Mouse (Mus musculus) cortical plate, adult 2 months (tissue): ENCODE data around the gene Prr13. TPM values are rescaled to one million over a fixed set of nuclear protein-coding genes. Genes with fewer than 3 reads are reported as not detected.
A peak's percentile ranks its signal among the peaks of the same experiment; 100 is the strongest.

Experiments used
- H3K27ac ChIP-seq: fragments of 200-500 bp; 2 replicates; pipeline ENCODE4 v1.5.1; 2012; ENCODE audit warnings: low read length, control low read depth, inconsistent platforms; ENCODE audit not compliant: insufficient read depth
- H3K4me1 ChIP-seq: fragments of 200-500 bp; 2 replicates; pipeline ENCODE4 v1.6.1; 2011; ENCODE audit warnings: low read length; ENCODE audit not compliant: control insufficient read depth, insufficient read depth
- H3K4me3 ChIP-seq: fragments of 200-500 bp; 2 replicates; pipeline ENCODE4 v1.5.1; 2011; ENCODE audit warnings: mild to moderate bottlenecking, low read length, control low read depth; ENCODE audit not compliant: insufficient read depth
- CTCF ChIP-seq: fragments of 200-500 bp; IDR thresholded peaks from 2 replicates; pipeline ENCODE4 v1.5.1; 2011; ENCODE audit warnings: mild to moderate bottlenecking, control low read depth, low read length; ENCODE audit not compliant: insufficient read depth; ENCODE audit errors: extremely low read depth
- POLR2A ChIP-seq: fragments of 200-500 bp; IDR thresholded peaks from 2 replicates; pipeline ENCODE4 v1.6.1; 2011; ENCODE audit warnings: mild to moderate bottlenecking, low read length, control low read depth; ENCODE audit not compliant: insufficient read depth; ENCODE audit errors: extremely low read depth
- polyA plus RNA-seq: library from polyadenylated mRNA; depleted of rRNA; stranded (reverse); fragments of >200 nt; gene quantifications from 2 replicates; pipeline ENCODE4 v1.2.3, GENCODE M21; 2012; rRNA removed

The Prr13 gene
- polyA plus RNA-seq, 1 experiment: 90.3 TPM

DNA sequence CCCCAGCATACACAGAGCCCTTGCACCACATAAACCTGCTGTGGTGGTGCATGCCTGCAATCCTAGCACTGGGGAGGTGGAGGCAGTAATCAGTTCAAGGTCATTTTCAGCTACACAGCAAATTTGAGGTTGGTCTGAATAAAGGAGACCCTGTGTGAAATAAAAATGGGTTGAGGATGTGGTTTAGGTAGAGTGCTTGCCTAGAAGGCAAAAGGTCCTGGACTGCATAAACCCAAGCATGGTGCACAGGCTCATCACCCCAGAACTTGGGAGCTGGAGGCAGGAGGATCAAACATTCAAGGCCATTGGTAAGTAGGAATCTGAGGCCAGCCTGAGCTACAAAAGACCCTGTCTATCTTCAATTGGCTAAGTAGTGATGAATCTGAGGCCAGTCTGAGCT lies 48.7 kb downstream of the Prr13 start:
- H3K27ac ChIP-seq: no peak overlapping the region
- H3K4me1 ChIP-seq: peaks cover 9% of the 10 kb centered on the region
- no peak for TF ChIP-seq POLR2A
- TF ChIP-seq CTCF: no peak
- no peak overlapping the region for H3K4me3 ChIP-seq

DNA sequence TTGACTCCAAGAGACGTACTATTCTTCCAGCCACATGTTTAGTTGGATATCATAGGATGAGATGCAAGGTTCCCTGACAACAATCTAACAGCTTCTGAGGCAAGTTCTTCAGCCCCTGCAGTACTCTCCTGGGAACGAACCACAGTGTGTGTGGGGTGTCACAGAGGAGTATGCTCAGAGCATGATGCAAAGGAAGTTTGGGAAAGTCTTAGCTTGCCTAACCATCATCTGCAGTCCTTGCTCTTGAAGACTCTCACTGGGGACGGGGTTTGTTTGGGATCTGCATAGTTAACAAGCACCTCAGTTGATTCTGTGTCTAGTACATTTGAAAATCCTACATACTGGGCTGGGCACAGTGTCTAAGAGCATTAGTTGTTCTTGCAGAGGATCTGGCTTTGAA lies 49.5 kb downstream of the Prr13 start:
- H3K27ac ChIP-seq: no peak overlapping the region
- peaks cover 9% of the 10 kb centered on the region for H3K4me1 ChIP-seq
- no peak for TF ChIP-seq CTCF
- TF ChIP-seq POLR2A: no peak
- no peak overlapping the region for H3K4me3 ChIP-seq

DNA sequence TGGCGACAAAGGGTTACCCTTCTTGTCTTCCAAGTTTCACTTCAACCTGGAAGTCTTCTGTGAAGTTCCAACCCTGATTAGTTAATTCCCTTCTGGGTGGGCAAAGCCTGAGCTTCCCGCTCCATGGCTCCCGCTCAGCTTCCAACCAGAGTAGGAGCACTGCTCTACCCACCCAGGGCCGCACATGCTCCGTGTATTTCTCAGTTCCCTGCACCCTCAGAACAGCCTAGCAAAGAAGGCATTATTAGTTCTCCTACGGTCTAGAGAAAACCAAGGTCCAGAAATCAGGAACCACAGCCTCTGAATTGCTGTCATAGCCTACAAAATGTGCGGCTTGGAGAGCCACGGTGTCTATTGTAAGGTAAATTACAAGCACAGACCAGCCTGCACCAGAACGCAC lies 51.3 kb downstream of the Prr13 start:
- TF ChIP-seq CTCF: no peak
- no peak for TF ChIP-seq POLR2A
- Histone ChIP-seq H3K4me1 (peaks cover 9% of the 10 kb centered on the region), H3K27ac (peak overlapping the region; percentile 51), H3K4me3 (peak overlapping the region; percentile 58)

DNA sequence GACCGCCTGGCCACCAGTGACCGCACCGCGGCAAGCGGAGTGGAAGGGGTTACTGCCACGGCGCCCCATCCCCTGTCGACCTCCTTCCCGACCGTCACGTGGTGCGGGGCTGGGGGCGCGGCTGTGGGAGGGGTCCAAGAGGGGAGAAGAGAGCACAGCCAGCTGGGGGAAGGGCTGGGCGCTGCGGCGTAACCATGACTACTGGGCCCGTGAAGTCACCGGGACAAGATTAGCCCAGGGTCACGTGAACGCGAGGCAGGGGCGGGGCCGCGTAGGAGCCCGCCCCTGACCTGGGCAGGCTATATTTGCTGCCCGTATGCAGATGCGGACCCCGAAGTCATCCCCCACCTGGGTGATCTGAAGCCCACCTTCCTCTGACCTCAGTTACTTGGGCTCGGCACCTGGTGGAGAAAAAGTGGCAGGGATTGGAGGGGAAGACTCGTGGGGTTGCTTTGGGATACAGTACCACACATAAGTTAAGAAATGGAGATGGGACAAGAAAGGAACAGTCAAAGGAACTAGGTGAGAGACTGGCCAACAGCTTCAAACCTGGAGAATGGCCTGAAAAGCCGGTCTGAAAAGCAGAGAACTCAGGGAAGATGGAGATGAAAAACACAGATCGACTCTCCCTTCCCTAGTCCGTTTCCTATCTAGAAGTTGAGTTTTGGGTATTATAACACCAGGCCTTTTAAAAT lies 51.9 kb downstream of the Prr13 start:
- Histone ChIP-seq H3K4me3 (peak overlapping the region; percentile 58), H3K27ac (peak overlapping the region; percentile 51), H3K4me1 (peaks cover 9% of the 10 kb centered on the region)
- TF ChIP-seq CTCF (no peak), POLR2A (0 out of 2 replicates have a peak, but pooled peaks have one; percentile 11)

DNA sequence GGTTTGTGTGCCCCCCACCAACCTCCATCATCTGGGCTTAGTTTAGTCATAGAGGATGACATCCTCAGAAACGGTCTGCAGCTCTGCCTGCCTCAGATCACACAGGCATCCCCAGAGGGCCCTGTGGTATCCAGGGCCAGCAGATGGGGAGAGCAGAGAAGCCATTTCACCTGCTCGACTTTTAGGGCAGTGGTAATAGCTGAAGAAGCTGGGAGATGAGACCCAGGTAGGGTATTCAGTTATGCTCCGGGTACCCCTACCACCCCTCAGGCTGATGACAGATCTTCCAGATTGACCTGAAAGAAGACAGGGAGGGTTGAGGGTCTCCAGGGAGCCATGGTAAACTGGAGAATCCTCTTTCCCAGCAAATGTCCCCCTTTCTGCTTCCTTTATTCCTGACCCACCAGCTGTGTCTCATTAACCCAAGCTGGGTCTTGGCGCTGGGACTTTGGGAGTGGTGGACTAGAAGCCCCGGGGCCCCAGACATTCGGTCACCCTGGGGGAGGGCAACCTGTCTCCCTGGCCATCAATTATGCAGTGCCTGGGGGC lies 52.5 kb downstream of the Prr13 start:
- Histone ChIP-seq H3K4me3 (no peak overlapping the region; the same call in 1 of the 2 replicates), H3K4me1 (peaks cover 9% of the 10 kb centered on the region), H3K27ac (peak overlapping the region; percentile 45)
- TF ChIP-seq POLR2A: no peak
- no peak for TF ChIP-seq CTCF

DNA sequence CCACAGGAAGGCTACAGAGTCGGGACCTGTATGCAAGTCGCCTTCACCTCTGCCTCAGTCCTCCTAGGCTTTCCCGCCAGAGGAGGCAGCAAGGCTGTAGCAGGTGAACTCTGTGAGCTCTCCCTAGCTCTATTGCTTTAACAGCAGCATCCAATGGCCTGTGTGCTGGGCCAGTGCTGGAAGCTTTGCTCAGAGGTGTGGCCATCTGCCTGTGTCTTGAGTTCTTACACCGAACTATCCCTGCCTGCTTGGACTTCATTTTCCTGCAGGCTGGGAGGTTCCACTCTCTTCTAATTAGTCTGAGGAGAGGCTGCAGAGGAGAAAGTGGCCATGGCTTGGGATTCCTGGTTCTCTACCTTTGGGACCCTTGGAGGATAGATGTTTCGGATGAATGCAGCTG lies 53.2 kb downstream of the Prr13 start:
- TF ChIP-seq POLR2A: no peak
- TF ChIP-seq CTCF: no peak
- no peak overlapping the region for H3K27ac ChIP-seq
- H3K4me3 ChIP-seq: no peak overlapping the region
- peaks cover 9% of the 10 kb centered on the region for H3K4me1 ChIP-seq

Other genes starting within 250 kb of the Prr13 start
- gene Itgb7, start 227.1 kb upstream of the Prr13 start, polyA plus RNA-seq: 0.86 and 1.5 TPM in 2 replicates
- gene Rarg, start 201.5 kb upstream of the Prr13 start, polyA plus RNA-seq: 11.3 and 12.3 TPM in 2 replicates
- gene Gm9918, start 188.5 kb upstream of the Prr13 start, polyA plus RNA-seq: 0.04 and 0.15 TPM in 2 replicates
- 54.0 and 55.5 TPM in 2 replicates for gene Mfsd5, start 179.6 kb upstream of the Prr13 start, polyA plus RNA-seq
- 0.52 and 1.6 TPM in 2 replicates for gene Espl1, start 162.8 kb upstream of the Prr13 start, polyA plus RNA-seq
- gene Pfdn5, start 132.9 kb upstream of the Prr13 start, polyA plus RNA-seq: 466 and 495 TPM in 2 replicates
- gene Myg1, start 127.3 kb upstream of the Prr13 start, polyA plus RNA-seq: 87.0 and 92.7 TPM in 2 replicates
- gene Aaas, start 108.3 kb upstream of the Prr13 start, polyA plus RNA-seq: 20.2 and 23.2 TPM in 2 replicates
- gene Sp7, start 91.8 kb upstream of the Prr13 start, polyA plus RNA-seq: 1.6 and 2.3 TPM in 2 replicates
- 10.3 and 10.5 TPM in 2 replicates for gene Sp1, start 52.9 kb upstream of the Prr13 start, polyA plus RNA-seq
- 1.2 and 1.4 TPM in 2 replicates for gene Amhr2, start 13.7 kb upstream of the Prr13 start, polyA plus RNA-seq
- gene Pcbp2, start 11.5 kb downstream of the Prr13 start, polyA plus RNA-seq: 415 and 432 TPM in 2 replicates
- not detected in 2 replicates for gene Gm10337, start 44.7 kb downstream of the Prr13 start, polyA plus RNA-seq
- 98.9 and 105 TPM in 2 replicates for gene Map3k12, start 58.0 kb downstream of the Prr13 start, polyA plus RNA-seq
- gene Tarbp2, start 59.2 kb downstream of the Prr13 start, polyA plus RNA-seq: 62.7 and 74.0 TPM in 2 replicates
- 5.8 and 6.1 TPM in 2 replicates for gene Npff, start 65.9 kb downstream of the Prr13 start, polyA plus RNA-seq
- not detected in 2 replicates for gene Gm28047, start 166.0 kb downstream of the Prr13 start, polyA plus RNA-seq
- 50.2 and 50.7 TPM in 2 replicates for gene Atf7, start 166.4 kb downstream of the Prr13 start, polyA plus RNA-seq
- gene Atp5g2, start 213.3 kb downstream of the Prr13 start, polyA plus RNA-seq: 293 and 296 TPM in 2 replicates